Mouse (Mus musculus) liver, embryonic 13.5 days (tissue): ENCODE measurements around the gene B3galt4. TPM values are rescaled to one million over a fixed set of nuclear protein-coding genes. Genes with fewer than 3 reads are reported as not detected.
"Not testable (repeated sequence)": the region's sequence is repeated elsewhere in the genome, so short reads cannot be mapped to it uniquely, and the experiment has no call there.

Experiments
- ATAC-seq: fragments of 200-750 bp; cut with Nextera tagmentation; 2 replicates; pipeline ENCODE4 v1.8.0; 2017; ENCODE audit warnings: low read depth, mild to moderate bottlenecking, moderate number of reproducible peaks, moderate library complexity
- DNase-seq: peaks from one replicate; pipeline ENCODE4 v3.0.0; 2022
- H3K27ac ChIP-seq: fragments of 300-500 bp; sonication (generic); 2 replicates; pipeline ENCODE4 v1.5.1; 2015; ENCODE audit warnings: moderate library complexity, mild to moderate bottlenecking, inconsistent platforms
- H3K27me3 ChIP-seq: fragments of 300-500 bp; sonication (generic); 2 replicates; pipeline ENCODE4 v1.6.1; 2015; ENCODE audit warnings: mild to moderate bottlenecking, inconsistent platforms
- H3K36me3 ChIP-seq: fragments of 300-500 bp; sonication (generic); 2 replicates; pipeline ENCODE4 v1.6.1; 2015; ENCODE audit warnings: mild to moderate bottlenecking, inconsistent platforms
- H3K4me1 ChIP-seq: fragments of 300-500 bp; sonication (generic); replicated peaks from 2 replicates; pipeline ENCODE4 v1.6.1; 2015; ENCODE audit warnings: inconsistent platforms
- H3K4me2 ChIP-seq: fragments of 300-500 bp; sonication (generic); 2 replicates; pipeline ENCODE4 v1.6.1; 2015; ENCODE audit warnings: inconsistent platforms, mild to moderate bottlenecking, moderate library complexity
- H3K4me3 ChIP-seq: fragments of 300-500 bp; sonication (generic); replicated peaks from 2 replicates; pipeline ENCODE4 v1.5.1; 2015; ENCODE audit warnings: mild to moderate bottlenecking, inconsistent platforms
- H3K9ac ChIP-seq: fragments of 300-500 bp; sonication (generic); 2 replicates; pipeline ENCODE4 v1.6.1; 2015; ENCODE audit warnings: mild to moderate bottlenecking, inconsistent platforms
- H3K9me3 ChIP-seq: fragments of 300-500 bp; sonication (generic); replicated peaks from 2 replicates; pipeline ENCODE4 v1.6.1; 2016; ENCODE audit warnings: inconsistent platforms
- WGBS: fragments of 180-500 bp; shearing (Covaris S2); methylation state at CpG from one replicate; pipeline ENCODE4 v1.1.7; 2015; ENCODE audit not compliant: insufficient replicate concordance; 5-methylcytosine and 5-hydroxymethylcytosine counted together
- polyA plus RNA-seq: library from polyadenylated mRNA; unstranded; fragments of >200 nt; fragmentation: Nextera tagmentation; extraction: Ambion mirVana; gene quantifications from 2 replicates; pipeline ENCODE4 v1.2.1, GENCODE M21; 2015

Gene B3galt4
- polyA plus RNA-seq, 1 experiment from 2014 or later = 2.3 TPM

GRCm38 (mm10) chr17:33953961-33954565, 2.8 kb upstream of the B3galt4 start:
- Histone ChIP-seq H3K27ac (peak overlapping the region; percentile 92), H3K9me3 (no peaks in the 10 kb centered on the region), H3K27me3 (no peaks in the 10 kb centered on the region), H3K4me1 (peaks cover 74% of the 10 kb centered on the region), H3K4me3 (peak overlapping the region; percentile 97), H3K9ac (peak overlapping the region; percentile 97), H3K36me3 (peaks cover 63% of the 10 kb centered on the region), H3K4me2 (peak overlapping the region; percentile 96)
- no peak for DNase-seq
- no peak for ATAC-seq
- 16% methylated on average over 5 of the region's 5 CpGs for WGBS

DNA sequence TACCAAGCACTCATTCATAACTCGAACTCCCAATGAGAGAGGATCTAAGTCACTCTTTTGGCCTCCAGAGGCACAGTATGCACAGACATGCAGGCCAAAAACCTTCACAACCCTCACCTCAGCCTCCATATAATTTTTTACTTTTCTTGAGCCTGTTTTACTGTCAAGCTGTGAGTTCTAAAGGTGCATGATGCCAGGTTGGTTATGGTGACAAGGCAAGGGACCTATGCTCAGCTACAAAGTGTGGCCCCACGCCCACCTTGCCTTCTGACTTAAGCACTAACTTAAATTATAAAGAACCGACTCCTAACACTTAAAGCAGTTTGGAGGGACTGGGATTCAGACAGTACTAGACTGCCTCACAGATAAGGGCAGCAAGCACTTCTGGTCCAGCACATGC, 2.0 kb upstream of the B3galt4 start:
- peak overlapping the region; percentile 92 for H3K27ac ChIP-seq

GRCm38 (mm10) chr17:33952879-33953278, 1.6 kb upstream of the B3galt4 start:
- Histone ChIP-seq H3K9ac (peak overlapping the region; percentile 97), H3K4me2 (peak overlapping the region; percentile 96), H3K4me3 (peak overlapping the region; percentile 97), H3K4me1 (peaks cover 85% of the 10 kb centered on the region), H3K9me3 (no peaks in the 10 kb centered on the region), H3K36me3 (peaks cover 63% of the 10 kb centered on the region), H3K27me3 (no peaks in the 10 kb centered on the region), H3K27ac (peak overlapping the region; percentile 92)
- 60% methylated on average over 4 of the region's 4 CpGs for WGBS
- ATAC-seq (no peak), DNase-seq (no peak)

More for the DNA sequence above, 2.0 kb upstream of the B3galt4 start:
- H3K4me2 ChIP-seq = peak overlapping the region; percentile 96
- H3K36me3 ChIP-seq = peaks cover 63% of the 10 kb centered on the region
- 53% methylated on average over 3 of the region's 3 CpGs for WGBS
- H3K27me3 ChIP-seq = no peaks in the 10 kb centered on the region
- no peaks in the 10 kb centered on the region for H3K9me3 ChIP-seq
- H3K4me1 ChIP-seq = peaks cover 82% of the 10 kb centered on the region
- no peak for DNase-seq
- H3K4me3 ChIP-seq = peak overlapping the region; percentile 97
- ATAC-seq = no peak
- H3K9ac ChIP-seq = peak overlapping the region; percentile 97

- H3K27me3 ChIP-seq, H3K9me3 ChIP-seq, DNase-seq, ATAC-seq: not testable (repeated sequence)
- peak overlapping the region; percentile 97 for H3K9ac ChIP-seq
- H3K4me3 ChIP-seq = peak overlapping the region; percentile 97
- H3K4me1 ChIP-seq = peaks cover 78% of the 10 kb centered on the region
- peaks cover 63% of the 10 kb centered on the region for H3K36me3 ChIP-seq
- 54% methylated on average over 13 of the region's 13 CpGs for WGBS
- peak overlapping the region; percentile 96 for H3K4me2 ChIP-seq
- H3K27ac ChIP-seq = peak overlapping the region; percentile 92
Observed at GRCm38 (mm10) chr17:33952015-33952414, 727 bp upstream of the B3galt4 start.

DNA sequence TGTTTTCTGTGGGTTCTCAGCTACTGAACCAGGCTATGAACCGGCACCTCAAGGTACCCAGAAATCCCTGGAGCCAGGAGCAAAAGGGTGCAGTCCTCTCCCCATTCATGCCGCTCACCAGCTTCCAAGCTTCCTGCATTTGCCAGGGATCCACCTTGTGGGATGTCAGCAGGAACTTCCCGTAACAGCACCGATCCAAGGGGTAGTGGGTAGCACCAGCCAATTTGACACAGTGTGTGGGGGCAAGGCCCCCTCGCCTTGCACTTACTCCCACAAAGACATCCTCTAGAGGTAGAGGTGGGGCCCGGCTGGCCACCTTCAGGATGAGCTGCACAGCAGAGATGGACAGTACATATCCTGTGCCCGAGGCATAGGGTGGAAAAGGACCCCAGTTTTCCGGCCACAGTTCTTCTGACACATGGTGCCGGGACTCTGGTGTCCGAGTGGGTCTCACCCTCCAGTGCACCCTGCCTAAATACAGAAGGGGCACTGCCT, 1.1 kb downstream of the B3galt4 start:
- Histone ChIP-seq H3K27me3 (no peaks in the 10 kb centered on the region), H3K4me2 (peak overlapping the region; percentile 96), H3K9ac (peak overlapping the region; percentile 97), H3K36me3 (peaks cover 80% of the 10 kb centered on the region), H3K9me3 (no peaks in the 10 kb centered on the region), H3K4me3 (peak overlapping the region; percentile 97), H3K27ac (peak overlapping the region; percentile 92), H3K4me1 (peaks cover 72% of the 10 kb centered on the region)
- DNase-seq (no peak), ATAC-seq (no peak)
- 74% methylated on average over 10 of the region's 10 CpGs for WGBS

DNA sequence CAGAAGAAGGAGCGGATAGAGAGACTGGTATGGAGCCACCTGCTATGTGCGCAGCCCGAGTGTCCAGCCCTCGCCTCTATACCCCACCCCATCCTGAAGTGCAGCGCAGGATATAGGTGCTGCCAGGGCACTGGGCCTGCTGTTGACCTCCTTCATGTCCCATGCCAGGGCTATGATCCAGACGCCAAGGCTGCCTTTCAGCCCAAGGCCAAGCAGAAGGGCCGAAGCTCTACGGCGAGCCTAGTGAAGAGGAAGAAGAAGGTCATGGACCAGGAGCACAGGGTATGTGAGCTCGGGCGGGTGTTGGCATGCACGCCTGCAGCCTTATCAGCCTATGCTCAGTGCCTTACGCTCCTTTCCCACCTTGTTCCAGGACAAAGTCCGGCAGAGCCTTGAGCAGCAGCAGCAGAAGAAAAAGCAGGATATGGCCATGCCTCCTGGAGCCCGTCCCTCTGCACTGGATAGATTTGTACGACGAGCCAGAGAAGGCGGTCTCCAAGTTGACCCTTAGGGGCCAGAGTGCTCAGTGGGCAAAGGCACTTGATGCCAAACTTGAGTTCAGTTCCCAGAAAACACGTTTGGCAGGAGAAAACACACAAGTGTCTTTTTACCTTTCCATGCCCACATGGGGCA, 2.3 kb downstream of the B3galt4 start:
- Histone ChIP-seq H3K4me2 (no peak overlapping the region), H3K4me1 (peaks cover 65% of the 10 kb centered on the region), H3K9ac (0 out of 2 replicates have a peak overlapping the region, but pooled peaks have one; percentile 9), H3K27me3 (no peaks in the 10 kb centered on the region), H3K4me3 (no peak overlapping the region), H3K27ac (no peak overlapping the region), H3K9me3 (no peaks in the 10 kb centered on the region), H3K36me3 (peaks cover 84% of the 10 kb centered on the region)
- no peak for ATAC-seq
- WGBS = 81% methylated on average over 19 of the region's 19 CpGs
- DNase-seq = no peak

GRCm38 (mm10) chr17:33948090-33948904, 3.0 kb downstream of the B3galt4 start:
- Histone ChIP-seq H3K36me3 (peaks cover 84% of the 10 kb centered on the region), H3K9ac (no peak overlapping the region), H3K4me3 (no peak overlapping the region), H3K9me3 (no peaks in the 10 kb centered on the region), H3K4me2 (no peak overlapping the region), H3K27me3 (no peaks in the 10 kb centered on the region), H3K4me1 (peaks cover 57% of the 10 kb centered on the region), H3K27ac (0 out of 2 replicates have a peak overlapping the region, but pooled peaks have one; percentile 11)
- DNase-seq (no peak), ATAC-seq (no peak)
- WGBS = 83% methylated on average over 22 of the region's 22 CpGs

DNA sequence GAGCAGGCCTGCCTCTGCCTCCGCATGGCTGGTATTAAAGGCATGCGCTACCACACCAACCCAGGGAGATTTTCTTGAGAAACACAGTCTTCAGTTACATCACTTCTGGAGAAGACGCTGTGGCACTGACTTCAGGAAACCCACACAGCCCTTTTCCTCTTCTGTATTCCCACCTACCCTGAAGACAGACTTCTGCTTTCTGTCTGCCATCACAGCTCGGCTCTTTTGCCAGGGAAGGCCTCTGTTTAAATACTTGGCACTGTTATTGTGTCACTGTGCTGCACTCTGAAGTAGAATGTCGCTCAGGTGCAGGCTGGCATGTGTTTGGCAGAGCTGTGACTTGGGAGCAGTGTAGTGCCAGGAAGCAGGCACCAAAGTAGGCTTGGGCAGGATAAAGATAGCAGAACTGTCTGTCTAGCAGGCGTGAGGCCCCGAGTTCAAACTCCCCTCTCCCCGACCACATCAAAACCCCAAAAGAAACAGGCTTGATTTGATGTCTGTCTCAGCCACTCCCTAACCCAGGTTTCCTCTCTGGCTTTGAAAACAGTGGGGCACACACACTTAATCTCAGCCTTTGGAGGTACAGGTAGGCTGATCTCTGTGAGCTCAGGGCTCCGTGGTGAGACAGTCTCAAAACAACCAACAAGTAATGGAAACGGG, 3.7 kb downstream of the B3galt4 start:
- Histone ChIP-seq H3K4me1 (peaks cover 50% of the 10 kb centered on the region), H3K27ac (peak overlapping the region; percentile 11; the same call in 1 of the 2 replicates), H3K4me2 (no peak overlapping the region), H3K4me3 (no peak overlapping the region), H3K9me3 (no peaks in the 10 kb centered on the region), H3K36me3 (peaks cover 84% of the 10 kb centered on the region), H3K27me3 (no peaks in the 10 kb centered on the region), H3K9ac (no peak overlapping the region)
- ATAC-seq = no peak
- no peak for DNase-seq
- 63% methylated on average over 10 of the region's 10 CpGs for whole genome bisulfite sequencing

DNA sequence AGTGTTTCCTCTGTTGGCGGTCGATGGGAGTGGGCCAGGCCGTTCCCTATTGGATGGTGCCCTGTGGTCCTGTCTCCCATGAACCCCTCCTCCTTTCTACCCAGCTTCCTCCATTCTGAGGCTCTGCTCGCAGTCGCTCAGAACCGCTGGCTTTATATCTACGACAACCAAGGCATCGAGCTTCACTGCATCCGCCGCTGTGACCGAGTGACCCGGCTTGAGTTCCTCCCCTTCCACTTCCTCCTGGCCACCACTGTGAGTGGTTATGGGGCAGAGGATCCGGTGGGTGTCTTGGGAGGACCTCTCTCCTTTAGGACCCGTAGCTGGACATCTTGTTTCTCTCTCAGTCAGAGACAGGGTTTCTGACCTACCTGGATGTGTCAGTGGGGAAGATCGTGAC, 7.8 kb downstream of the B3galt4 start:
- 87% methylated on average over 15 of the region's 15 CpGs for WGBS
- H3K4me3 ChIP-seq = no peak overlapping the region

DNA sequence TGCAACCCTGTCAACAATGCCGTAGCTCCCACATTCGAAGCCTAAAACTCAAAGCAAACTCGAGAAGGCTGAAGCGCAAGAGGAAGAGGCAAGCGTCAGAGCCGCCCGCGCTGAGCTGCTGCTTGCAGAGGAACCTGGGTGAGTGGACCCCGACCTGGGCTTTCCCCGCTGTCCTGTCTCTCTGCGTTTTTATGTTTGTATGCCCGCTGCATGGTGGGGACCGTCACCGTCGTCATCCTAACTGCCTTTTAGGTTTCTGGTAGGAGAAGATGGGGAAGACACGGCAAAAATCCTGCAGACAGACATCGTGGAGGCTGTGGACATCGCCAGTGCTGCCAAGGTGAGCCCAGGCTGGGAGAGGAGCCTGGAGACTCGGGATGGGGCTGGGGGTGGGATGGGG, 9.9 kb downstream of the B3galt4 start:
- Histone ChIP-seq H3K4me2 (peak overlapping the region; percentile 84), H3K9ac (peak overlapping the region; percentile 86), H3K36me3 (peaks cover 70% of the 10 kb centered on the region), H3K27ac (0 out of 2 replicates have a peak overlapping the region, but pooled peaks have one; percentile 16), H3K4me3 (peak overlapping the region; percentile 79), H3K4me1 (peaks cover 31% of the 10 kb centered on the region), H3K27me3 (no peaks in the 10 kb centered on the region), H3K9me3 (no peaks in the 10 kb centered on the region)
- 38% methylated on average over 19 of the region's 19 CpGs for WGBS
- DNase-seq = no peak
- ATAC-seq = no peak

More for the DNA sequence above, 7.8 kb downstream of the B3galt4 start:
- no peaks in the 10 kb centered on the region for H3K9me3 ChIP-seq
- H3K27me3 ChIP-seq = no peaks in the 10 kb centered on the region
- DNase-seq (no peak), ATAC-seq (no peak)
- no peak overlapping the region for H3K27ac ChIP-seq
- peaks cover 67% of the 10 kb centered on the region for H3K36me3 ChIP-seq
- no peak overlapping the region for H3K9ac ChIP-seq
- H3K4me2 ChIP-seq = no peak overlapping the region
- peaks cover 38% of the 10 kb centered on the region for H3K4me1 ChIP-seq
